Mouse (Mus musculus) Muller cell, postnatal 12 days (primary cell): Measurements from ENCODE around the gene Ppil6.

Experiments
- DNase-seq: peaks from one replicate; pipeline ENCODE4 v3.0.0-alpha.2; 2015; ENCODE audit errors: inconsistent ontology term

Gene Ppil6

GRCm38 (mm10) chr10:41489708-41490517 is at the start of gene Ppil6, which contains the start of gene Smpd2:
Ppil6 (plus strand) TSS chr10:41490439.
Smpd2 (minus strand) TSS chr10:41490369.
- DNase-seq, result peak; percentile 97

GRCm38 (mm10) chr10:41448216-41448615 is 42.0 kb upstream of the Ppil6 start:
- DNase-seq, result no peak

- DNase-seq, result no peak
Observed at GRCm38 (mm10) chr10:41449684-41450083, 40.6 kb upstream of the Ppil6 start.

- peak; percentile 99 for DNase-seq
Observed at GRCm38 (mm10) chr10:41450137-41450670, 40.0 kb upstream of the Ppil6 start, which contains the start of gene Zbtb24. Zbtb24 (plus strand) TSS chr10:41450383.

GRCm38 (mm10) chr10:41450780-41451522 is 39.3 kb upstream of the Ppil6 start:
- DNase-seq, result no peak

GRCm38 (mm10) chr10:41451656-41452055 is 38.6 kb upstream of the Ppil6 start:
- DNase-seq, result no peak

GRCm38 (mm10) chr10:41452791-41453190 is 37.4 kb upstream of the Ppil6 start:
- DNase-seq, result no peak

GRCm38 (mm10) chr10:41459990-41460389 is 30.2 kb upstream of the Ppil6 start:
- no peak for DNase-seq

GRCm38 (mm10) chr10:41460501-41460900 is 29.7 kb upstream of the Ppil6 start:
- no peak for DNase-seq

- no peak for DNase-seq
Observed at GRCm38 (mm10) chr10:41461057-41461722, 29.0 kb upstream of the Ppil6 start.

- DNase-seq, result no peak
Observed at GRCm38 (mm10) chr10:41464401-41464955, 25.8 kb upstream of the Ppil6 start.

GRCm38 (mm10) chr10:41467325-41467724 is 22.9 kb upstream of the Ppil6 start:
- DNase-seq, result no peak

GRCm38 (mm10) chr10:41470693-41471092 is 19.5 kb upstream of the Ppil6 start:
- no peak for DNase-seq

- DNase-seq, result no peak
Observed at GRCm38 (mm10) chr10:41472534-41472933, 17.7 kb upstream of the Ppil6 start.

GRCm38 (mm10) chr10:41472962-41473481 is 17.2 kb upstream of the Ppil6 start:
- DNase-seq, result no peak

- DNase-seq, result no peak
Observed at GRCm38 (mm10) chr10:41473782-41474468, 16.3 kb upstream of the Ppil6 start.

GRCm38 (mm10) chr10:41474981-41475391 is 15.3 kb upstream of the Ppil6 start:
- peak; percentile 30 for DNase-seq

- peak; percentile 74 for DNase-seq
Observed at GRCm38 (mm10) chr10:41476171-41477017, 13.8 kb upstream of the Ppil6 start, which contains the start of gene Mical1. Mical1 (plus strand) TSS chr10:41476314.

GRCm38 (mm10) chr10:41477018-41477277 is 13.3 kb upstream of the Ppil6 start:
- DNase-seq, result no peak
